Mouse (Mus musculus): ENCODE measurements around the gene Rpl28. TPM values are rescaled to one million over a fixed set of nuclear protein-coding genes. Genes with fewer than 3 reads are reported as not detected.

The Rpl28 gene
- total RNA-seq (2021) = 100 to 1,000 TPM; 468 to 578 TPM
- long read RNA-seq, experiment 1, transcript Rpl28-201 (5 exons, 1,106 nt) = major isoform, 146 of 182 reads
- long read RNA-seq, experiment 1, transcript Rpl28-202 (4 exons, 772 nt) = minor isoform, 25 of 182 reads
- long read RNA-seq, experiment 1, partial matches to known transcripts = 10 of 182 reads
- long read RNA-seq, experiment 1, other reads (novel, unspliced or antisense) = 1 of 182 reads
- long read RNA-seq, experiment 2, transcript Rpl28-201 (5 exons, 1,106 nt) = major isoform, 124 of 154 reads
- long read RNA-seq, experiment 2, transcript Rpl28-202 (4 exons, 772 nt) = minor isoform, 22 of 154 reads
- long read RNA-seq, experiment 2, partial matches to known transcripts = 5 of 154 reads
- long read RNA-seq, experiment 2, other reads (novel, unspliced or antisense) = 2 of 154 reads

GRCm38 (mm10) chr7:4792278-4793212, at the start of gene Rpl28:
Gene Rpl28, plus strand, starts transcription at chr7:4792874.
- DNase-seq = peak; percentile 96 to 98

GRCm38 (mm10) chr7:4743354-4743753, 49.3 kb upstream of the Rpl28 start:
- DNase-seq = no peak

GRCm38 (mm10) chr7:4744886-4745285, 47.8 kb upstream of the Rpl28 start:
- DNase-seq = no peak

- DNase-seq = no peak
Measured at GRCm38 (mm10) chr7:4746326-4746980, 46.2 kb upstream of the Rpl28 start.

GRCm38 (mm10) chr7:4747156-4747899, 45.3 kb upstream of the Rpl28 start:
- no peak for DNase-seq

GRCm38 (mm10) chr7:4748321-4748720, 44.4 kb upstream of the Rpl28 start:
- no peak for DNase-seq

GRCm38 (mm10) chr7:4749169-4749568, 43.5 kb upstream of the Rpl28 start:
- no peak for DNase-seq

GRCm38 (mm10) chr7:4751971-4752820, 40.5 kb upstream of the Rpl28 start:
- peak in 1 of 2 experiments; percentile 24 for DNase-seq

GRCm38 (mm10) chr7:4752821-4753570, 39.7 kb upstream of the Rpl28 start, which contains the start of gene Cox6b2:
Gene Cox6b2, minus strand, starts transcription at chr7:4753094.
- DNase-seq = peak; percentile 53 to 54

- DNase-seq = no peak
Measured at GRCm38 (mm10) chr7:4759670-4760069, 33.0 kb upstream of the Rpl28 start.

- no peak for DNase-seq
Measured at GRCm38 (mm10) chr7:4764946-4765710, 27.5 kb upstream of the Rpl28 start.

- no peak for DNase-seq
Measured at GRCm38 (mm10) chr7:4771202-4771601, 21.5 kb upstream of the Rpl28 start, which contains the start of gene Fam71e2. Gene Fam71e2, minus strand, starts transcription at chr7:4771302.

GRCm38 (mm10) chr7:4776131-4776530, 16.5 kb upstream of the Rpl28 start:
- no peak for DNase-seq

- peak; percentile 57 to 58 for DNase-seq
Measured at GRCm38 (mm10) chr7:4776861-4777830, 15.5 kb upstream of the Rpl28 start.

- no peak for DNase-seq
Measured at GRCm38 (mm10) chr7:4777851-4778637, 14.6 kb upstream of the Rpl28 start.

- DNase-seq = no peak
Measured at GRCm38 (mm10) chr7:4779921-4780320, 12.8 kb upstream of the Rpl28 start.

- no peak for DNase-seq
Measured at GRCm38 (mm10) chr7:4782130-4782529, 10.5 kb upstream of the Rpl28 start.

Measured in heart, adult 18-20 months (tissue).